Mouse (Mus musculus): ENCODE measurements around the gene Mcoln3. TPM values are rescaled to one million over a fixed set of nuclear protein-coding genes. Genes with fewer than 3 reads are reported as not detected.

Gene Mcoln3
- polyA plus RNA-seq, 1 experiment from 2014 or later, result 30.5 TPM

DNA sequence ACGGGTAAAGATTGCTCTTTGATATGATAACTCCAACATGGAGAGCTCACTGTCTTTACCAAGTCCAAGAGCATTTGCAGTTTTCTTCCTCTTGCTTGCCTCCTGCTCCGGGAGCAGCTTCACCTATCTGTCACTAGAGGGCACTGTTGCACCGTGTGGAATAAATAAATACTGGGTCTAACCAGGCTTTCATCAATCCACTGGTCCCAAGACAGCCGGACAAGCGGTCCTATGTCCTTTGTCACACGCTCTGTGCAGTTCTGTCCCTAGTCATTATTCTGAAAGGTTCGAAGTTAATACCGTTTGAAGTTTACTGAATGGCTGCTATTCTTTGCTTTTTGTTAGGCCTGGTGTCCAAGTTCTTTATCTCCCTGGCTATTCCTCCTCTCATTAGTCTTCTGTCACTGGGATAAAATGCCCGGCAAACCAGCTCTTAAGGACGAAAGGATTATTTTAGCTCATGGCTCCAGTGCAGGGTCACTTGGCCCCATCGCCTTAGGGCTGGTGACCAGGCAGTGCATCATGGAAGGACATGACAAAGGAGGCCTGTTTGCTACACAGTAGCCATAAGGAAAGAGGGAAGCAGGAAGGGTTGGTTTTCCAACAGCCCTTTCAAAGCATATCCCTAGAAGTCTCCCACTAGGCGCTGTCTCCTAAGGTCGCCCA is 67.9 kb downstream of the Mcoln3 start:
- no peak overlapping the region for H3K27ac ChIP-seq
- H3K4me1 ChIP-seq (replicated peaks), result 0 out of 2 replicates have a peak, but pooled peaks cover under 1% of the 10 kb centered on the region
- ATAC-seq, result peak; percentile 55
- no peaks in the 10 kb centered on the region for H3K36me3 ChIP-seq
- no peaks in the 10 kb centered on the region for H3K9me3 ChIP-seq
- H3K27me3 ChIP-seq (replicated peaks), result no peaks in the 10 kb centered on the region
- no peak overlapping the region for H3K4me3 ChIP-seq (replicated peaks)
- whole genome bisulfite sequencing, result 25% methylated on average over 13 of the region's 13 CpGs
- H3K4me2 ChIP-seq (replicated peaks), result no peak overlapping the region
- H3K9ac ChIP-seq, result no peak overlapping the region

DNA sequence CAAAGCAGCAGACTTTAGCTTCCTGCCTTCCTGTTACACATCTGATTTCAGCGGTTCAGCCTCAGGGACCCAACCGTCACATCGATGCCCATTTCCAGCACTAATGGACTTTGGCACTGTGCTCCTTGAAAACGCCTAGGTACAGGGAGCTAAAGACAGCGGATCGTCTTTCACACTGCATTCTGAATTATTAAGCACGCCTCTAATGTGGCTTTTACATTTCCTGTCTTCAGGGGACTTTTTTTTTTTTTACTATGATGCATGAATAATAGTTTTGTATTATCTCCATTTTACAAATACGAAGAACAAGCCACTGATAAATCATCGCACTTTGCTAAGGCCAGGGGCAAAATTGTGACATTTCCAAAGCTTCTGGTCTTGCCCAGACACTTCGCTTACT is 68.8 kb downstream of the Mcoln3 start:
- H3K27ac ChIP-seq, result no peak overlapping the region
- no peak for ATAC-seq
- no peaks in the 10 kb centered on the region for H3K9me3 ChIP-seq
- H3K4me1 ChIP-seq (replicated peaks), result no peaks in the 10 kb centered on the region
- H3K27me3 ChIP-seq (replicated peaks), result no peaks in the 10 kb centered on the region
- WGBS, result 81% methylated on average over 10 of the region's 10 CpGs
- H3K9ac ChIP-seq, result no peak overlapping the region
- H3K36me3 ChIP-seq, result no peaks in the 10 kb centered on the region
- H3K4me2 ChIP-seq (replicated peaks), result no peak overlapping the region
- no peak overlapping the region for H3K4me3 ChIP-seq (replicated peaks)

DNA sequence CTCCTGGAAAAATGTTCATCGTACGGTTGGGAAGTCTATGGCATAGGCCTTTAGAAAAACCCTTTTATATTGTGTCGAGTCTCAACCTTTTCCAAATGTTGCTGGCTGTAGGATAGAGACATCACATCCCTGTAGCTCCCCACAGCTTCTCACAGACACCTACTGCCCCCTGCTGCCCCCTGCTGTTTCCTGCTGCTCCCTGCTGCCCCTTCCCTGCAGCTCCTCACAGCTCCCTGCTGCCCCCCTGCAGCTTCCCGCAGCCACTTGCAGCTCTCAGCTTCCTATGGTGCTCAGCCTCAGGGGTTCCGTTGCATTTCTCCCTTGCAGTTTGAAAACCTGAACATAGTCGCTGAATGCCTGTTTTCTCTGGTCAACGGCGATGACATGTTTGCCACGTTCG is 72.7 kb downstream of the Mcoln3 start:
- no peak overlapping the region for H3K9ac ChIP-seq
- no peaks in the 10 kb centered on the region for H3K9me3 ChIP-seq
- no peak overlapping the region for H3K27ac ChIP-seq
- 71% methylated on average over 10 of the region's 10 CpGs for WGBS
- H3K27me3 ChIP-seq (replicated peaks), result no peaks in the 10 kb centered on the region
- no peaks in the 10 kb centered on the region for H3K36me3 ChIP-seq
- no peak for ATAC-seq
- H3K4me3 ChIP-seq (replicated peaks), result no peak overlapping the region
- H3K4me2 ChIP-seq (replicated peaks), result no peak overlapping the region
- no peaks in the 10 kb centered on the region for H3K4me1 ChIP-seq (replicated peaks)

Other genes starting within 250 kb of the Mcoln3 start
- 48.6 and 51.1 TPM in 2 replicates for gene Bcl10, start 194.6 kb upstream of the Mcoln3 start, polyA plus RNA-seq (2015; fragmentation: Nextera tagmentation; extraction: Ambion mirVana)
- 48.9 and 55.7 TPM in 2 replicates for gene 2410004B18Rik, start 179.4 kb upstream of the Mcoln3 start, polyA plus RNA-seq (2015; fragmentation: Nextera tagmentation; extraction: Ambion mirVana)
- gene Syde2, start 129.6 kb upstream of the Mcoln3 start, polyA plus RNA-seq (2015; fragmentation: Nextera tagmentation; extraction: Ambion mirVana), result 1.9 and 2.4 TPM in 2 replicates
- 0.38 TPM in 1 of 2 replicates, not detected in the other for gene Wdr63, start 9.3 kb upstream of the Mcoln3 start, polyA plus RNA-seq (2015; fragmentation: Nextera tagmentation; extraction: Ambion mirVana)
- 7.9 and 8.3 TPM in 2 replicates for gene Mcoln2, start 32.4 kb downstream of the Mcoln3 start, polyA plus RNA-seq (2015; fragmentation: Nextera tagmentation; extraction: Ambion mirVana)
- 1.8 and 1.9 TPM in 2 replicates for gene Lpar3, start 103.5 kb downstream of the Mcoln3 start, polyA plus RNA-seq (2015; fragmentation: Nextera tagmentation; extraction: Ambion mirVana)